Mouse (Mus musculus) liver, embryonic 12.5 days (tissue): ENCODE results near the gene Ankrd33b. TPM values are rescaled to one million over a fixed set of nuclear protein-coding genes. Genes with fewer than 3 reads are reported as not detected.
A peak's percentile ranks its signal among the peaks of the same experiment; 100 is the strongest.

Experiments used
- ATAC-seq: fragments of 200-750 bp; cut with Nextera tagmentation; 2 replicates; pipeline ENCODE4 v1.8.0; 2017; ENCODE audit warnings: moderate number of reproducible peaks, mild to moderate bottlenecking, moderate library complexity
- H3K27ac ChIP-seq: fragments of 300-500 bp; sonication (generic); 2 replicates; pipeline ENCODE4 v1.5.1; 2016; ENCODE audit warnings: mild to moderate bottlenecking
- H3K27me3 ChIP-seq: fragments of 300-500 bp; sonication (generic); replicated peaks from 2 replicates; pipeline ENCODE4 v1.6.1; 2016; ENCODE audit warnings: mild to moderate bottlenecking, moderate library complexity
- H3K36me3 ChIP-seq: fragments of 300-500 bp; sonication (generic); 2 replicates; pipeline ENCODE4 v1.6.1; 2016; ENCODE audit warnings: mild to moderate bottlenecking, moderate library complexity
- H3K4me1 ChIP-seq: fragments of 300-500 bp; sonication (generic); 2 replicates; pipeline ENCODE4 v1.6.1; 2016
- H3K4me2 ChIP-seq: fragments of 300-500 bp; sonication (generic); 2 replicates; pipeline ENCODE4 v1.6.1; 2016; ENCODE audit warnings: mild to moderate bottlenecking, moderate library complexity
- H3K4me3 ChIP-seq: fragments of 300-500 bp; sonication (generic); 2 replicates; pipeline ENCODE4 v1.5.1; 2016; ENCODE audit warnings: mild to moderate bottlenecking, moderate library complexity
- H3K9ac ChIP-seq: fragments of 300-500 bp; sonication (generic); 2 replicates; pipeline ENCODE4 v1.6.1; 2016; ENCODE audit warnings: mild to moderate bottlenecking, moderate library complexity
- H3K9me3 ChIP-seq: fragments of 300-500 bp; sonication (generic); replicated peaks from 2 replicates; pipeline ENCODE4 v1.6.1; 2016; ENCODE audit warnings: mild to moderate bottlenecking, moderate library complexity
- WGBS: fragments of 180-500 bp; shearing (Covaris S2); methylation state at CpG from one replicate; pipeline ENCODE4 v1.1.7; 2016; ENCODE audit not compliant: insufficient replicate concordance; 5-methylcytosine and 5-hydroxymethylcytosine counted together
- polyA plus RNA-seq: library from polyadenylated mRNA; unstranded; fragments of >200 nt; fragmentation: Nextera tagmentation; extraction: Ambion mirVana; gene quantifications from 2 replicates; pipeline ENCODE4 v1.2.1, GENCODE M21; 2016

The Ankrd33b gene
- polyA plus RNA-seq, 1 experiment from 2014 or later, result 0.50 TPM

- no peak for ATAC-seq
- H3K27me3 ChIP-seq, result no peaks in the 10 kb centered on the region
- peaks cover 20% of the 10 kb centered on the region for H3K36me3 ChIP-seq
- no peaks in the 10 kb centered on the region for H3K9me3 ChIP-seq
- H3K4me2 ChIP-seq, result no peak overlapping the region
- H3K9ac ChIP-seq, result no peak overlapping the region
- H3K4me3 ChIP-seq, result no peak overlapping the region
- H3K4me1 ChIP-seq, result peaks cover 12% of the 10 kb centered on the region
- H3K27ac ChIP-seq, result no peak overlapping the region
- 75% methylated on average over 7 of the region's 7 CpGs for WGBS
Measured at GRCm38 (mm10) chr15:31272695-31273094, 94.8 kb downstream of the Ankrd33b start.

DNA sequence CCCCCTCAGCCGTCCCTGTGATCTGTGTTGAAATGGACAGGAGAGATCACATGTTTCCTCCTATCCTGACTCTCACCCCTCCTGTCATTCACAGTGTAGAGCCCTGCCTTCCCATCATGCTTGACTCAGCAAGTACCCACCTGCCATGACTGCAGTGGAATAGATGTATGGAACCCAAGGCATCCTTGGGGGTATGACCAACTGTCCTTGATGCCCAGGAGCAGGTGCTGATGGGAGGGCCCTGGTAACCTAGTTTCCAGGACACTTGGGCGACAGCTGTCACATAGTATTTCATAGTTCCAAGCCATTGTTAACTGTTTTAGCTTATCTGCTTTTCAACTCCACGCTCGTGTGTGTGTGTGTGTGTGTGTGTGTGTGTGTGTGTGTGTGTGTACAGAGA is 98.0 kb downstream of the Ankrd33b start:
- Histone ChIP-seq H3K4me2 (no peak overlapping the region), H3K27ac (no peak overlapping the region), H3K9me3 (no peaks in the 10 kb centered on the region), H3K27me3 (no peaks in the 10 kb centered on the region), H3K4me1 (peaks cover 15% of the 10 kb centered on the region), H3K4me3 (no peak overlapping the region), H3K9ac (no peak overlapping the region), H3K36me3 (peaks cover 18% of the 10 kb centered on the region)
- 47% methylated on average over 4 of the region's 4 CpGs for WGBS
- no peak for ATAC-seq

DNA sequence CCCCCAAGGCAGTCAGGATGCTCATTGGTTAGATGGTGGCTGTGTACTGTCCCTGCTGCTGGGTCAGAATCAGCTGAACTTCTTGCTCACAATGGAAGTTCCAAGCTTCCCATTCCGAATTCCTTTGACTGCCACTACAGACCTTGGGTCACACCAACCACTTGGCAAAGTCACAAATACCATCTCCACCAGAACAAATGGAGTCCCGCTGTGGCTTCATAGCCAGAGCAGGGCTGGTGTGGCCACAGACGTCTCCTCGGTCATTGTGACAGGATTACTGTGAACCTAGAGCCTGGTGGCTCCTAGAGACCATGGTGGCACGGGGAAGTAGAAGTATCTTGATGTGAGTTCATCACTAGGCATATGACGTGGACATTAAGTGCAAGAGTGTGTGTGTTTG is 99.4 kb downstream of the Ankrd33b start:
- Histone ChIP-seq H3K27ac (no peak overlapping the region), H3K36me3 (peaks cover 5% of the 10 kb centered on the region; the same call in 1 of the 2 replicates), H3K27me3 (no peaks in the 10 kb centered on the region), H3K4me3 (no peak overlapping the region), H3K4me1 (peaks cover 6% of the 10 kb centered on the region), H3K4me2 (no peak overlapping the region), H3K9me3 (no peaks in the 10 kb centered on the region), H3K9ac (no peak overlapping the region)
- WGBS, result 67% methylated on average over 6 of the region's 6 CpGs
- no peak for ATAC-seq

GRCm38 (mm10) chr15:31265845-31266244 is 101.7 kb downstream of the Ankrd33b start:
- no peak overlapping the region for H3K27ac ChIP-seq
- H3K4me3 ChIP-seq, result no peak overlapping the region
- WGBS, result 80% methylated on average over 12 of the region's 12 CpGs
- H3K9me3 ChIP-seq, result no peaks in the 10 kb centered on the region
- H3K9ac ChIP-seq, result no peak overlapping the region
- no peaks in the 10 kb centered on the region for H3K27me3 ChIP-seq
- no peak overlapping the region for H3K4me2 ChIP-seq
- ATAC-seq, result no peak
- no peaks in the 10 kb centered on the region for H3K36me3 ChIP-seq
- peaks cover 3% of the 10 kb centered on the region; the same call in 1 of the 2 replicates for H3K4me1 ChIP-seq

DNA sequence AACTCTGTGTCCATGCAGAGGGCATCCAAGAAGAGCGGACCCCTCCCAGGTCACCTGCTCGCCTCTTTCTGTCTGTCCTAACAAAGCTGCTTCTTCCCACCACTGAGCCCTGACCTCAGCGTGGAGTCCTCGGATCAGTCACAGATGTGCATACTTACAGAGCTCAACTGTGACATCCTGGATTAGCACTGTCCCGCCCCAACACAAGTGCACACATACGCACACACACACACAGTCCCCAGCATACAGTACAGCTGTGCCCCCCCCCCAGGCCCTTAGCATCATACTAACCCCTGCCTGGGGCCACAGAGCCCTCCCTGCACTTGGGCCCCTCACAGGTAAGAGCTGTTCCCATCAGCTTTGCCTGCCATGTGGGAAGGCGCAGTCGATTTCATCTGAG is 102.1 kb downstream of the Ankrd33b start:
- Histone ChIP-seq H3K4me1 (peaks cover 3% of the 10 kb centered on the region; the same call in 1 of the 2 replicates), H3K9me3 (no peaks in the 10 kb centered on the region), H3K9ac (no peak overlapping the region), H3K36me3 (no peaks in the 10 kb centered on the region), H3K27me3 (no peaks in the 10 kb centered on the region), H3K4me3 (no peak overlapping the region), H3K4me2 (no peak overlapping the region), H3K27ac (no peak overlapping the region)
- 79% methylated on average over 8 of the region's 8 CpGs for WGBS
- ATAC-seq, result no peak

DNA sequence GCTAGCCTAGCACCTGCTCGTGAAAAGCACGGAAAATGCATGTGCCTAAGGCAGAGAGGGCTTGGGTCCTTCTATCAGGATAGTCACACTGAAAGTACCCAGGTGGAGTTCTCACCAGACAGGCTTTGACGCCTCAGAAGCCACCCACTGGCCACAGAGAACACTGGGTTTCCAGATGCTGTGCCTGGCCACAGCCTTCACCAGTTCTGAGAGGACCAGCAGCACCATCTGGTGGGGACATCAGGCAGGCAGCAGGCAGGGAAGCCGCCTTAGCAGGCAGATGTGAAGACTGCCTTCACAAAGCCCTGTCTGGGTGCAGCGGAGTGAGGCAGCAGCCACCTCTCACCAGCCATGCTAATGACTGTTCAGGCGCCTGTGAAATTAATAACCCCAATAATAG is 102.7 kb downstream of the Ankrd33b start:
- peak; percentile 46; the same call in 1 of the 2 replicates for ATAC-seq
- no peaks in the 10 kb centered on the region for H3K36me3 ChIP-seq
- H3K27me3 ChIP-seq, result no peaks in the 10 kb centered on the region
- 30% methylated on average over 6 of the region's 6 CpGs for WGBS
- H3K9ac ChIP-seq, result no peak overlapping the region
- H3K27ac ChIP-seq, result no peak overlapping the region
- H3K4me2 ChIP-seq, result no peak overlapping the region
- H3K4me3 ChIP-seq, result no peak overlapping the region
- peaks cover 3% of the 10 kb centered on the region; the same call in 1 of the 2 replicates for H3K4me1 ChIP-seq
- no peaks in the 10 kb centered on the region for H3K9me3 ChIP-seq

GRCm38 (mm10) chr15:31262361-31262760 is 105.2 kb downstream of the Ankrd33b start:
- no peaks in the 10 kb centered on the region for H3K36me3 ChIP-seq
- peaks cover 9% of the 10 kb centered on the region; the same call in 1 of the 2 replicates for H3K4me1 ChIP-seq
- H3K9me3 ChIP-seq, result no peaks in the 10 kb centered on the region
- no peak overlapping the region for H3K27ac ChIP-seq
- no peaks in the 10 kb centered on the region for H3K27me3 ChIP-seq
- H3K9ac ChIP-seq, result no peak overlapping the region
- H3K4me3 ChIP-seq, result no peak overlapping the region
- ATAC-seq, result no peak
- no peak overlapping the region for H3K4me2 ChIP-seq
- 63% methylated on average over 9 of the region's 9 CpGs for WGBS

- ATAC-seq, result no peak
- Histone ChIP-seq H3K4me1 (peaks cover 9% of the 10 kb centered on the region; the same call in 1 of the 2 replicates), H3K9ac (no peak overlapping the region), H3K4me3 (no peak overlapping the region), H3K27me3 (no peaks in the 10 kb centered on the region), H3K36me3 (no peaks in the 10 kb centered on the region), H3K9me3 (no peaks in the 10 kb centered on the region), H3K4me2 (no peak overlapping the region), H3K27ac (no peak overlapping the region)
- WGBS, result 70% methylated on average over 10 of the region's 10 CpGs
Measured at GRCm38 (mm10) chr15:31261094-31261493, 106.4 kb downstream of the Ankrd33b start.

DNA sequence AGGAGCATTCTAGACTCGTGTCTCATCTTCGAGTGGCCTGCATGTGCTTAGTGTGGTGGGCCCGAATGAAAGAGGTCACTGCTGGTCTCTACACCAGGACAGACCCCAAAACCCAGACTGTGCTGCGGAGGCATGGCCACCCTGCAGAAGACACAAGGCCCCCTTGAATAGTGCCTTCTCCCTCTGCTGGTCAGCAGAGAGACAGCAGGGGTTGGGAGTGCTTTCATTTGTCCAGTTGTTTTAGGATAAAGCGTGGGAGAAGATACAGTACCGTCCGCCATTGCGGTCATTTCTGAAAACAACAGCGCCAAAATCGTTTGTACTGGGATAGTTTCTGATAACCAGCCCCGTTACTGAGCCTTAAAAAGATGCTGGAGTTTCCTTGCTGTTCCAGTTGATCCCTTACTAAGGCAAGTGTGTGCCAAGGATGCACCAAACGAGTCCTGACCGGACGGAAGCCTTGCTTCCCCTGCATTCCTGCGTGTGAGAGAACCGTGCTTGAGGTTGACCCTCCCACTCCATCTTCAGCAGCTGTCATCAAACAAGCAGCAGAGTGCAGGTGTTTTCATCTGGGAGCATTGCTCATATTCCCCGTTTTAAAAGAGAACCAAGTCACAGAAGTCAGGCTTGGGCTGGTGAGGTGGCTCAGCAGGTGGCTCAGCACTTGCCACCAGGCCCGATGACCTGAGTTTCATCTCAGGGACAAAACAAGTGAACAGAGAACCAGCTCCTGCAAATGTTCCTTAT is 108.7 kb downstream of the Ankrd33b start:
- peak; percentile 48; the same call in 1 of the 2 replicates for ATAC-seq
- Histone ChIP-seq H3K4me3 (no peak overlapping the region), H3K27ac (no peak overlapping the region), H3K4me1 (0 out of 2 replicates have a peak, but pooled peaks cover 5% of the 10 kb centered on the region), H3K9ac (no peak overlapping the region), H3K36me3 (no peaks in the 10 kb centered on the region), H3K27me3 (no peaks in the 10 kb centered on the region), H3K9me3 (no peaks in the 10 kb centered on the region), H3K4me2 (no peak overlapping the region)
- 79% methylated on average over 18 of the region's 18 CpGs for WGBS

DNA sequence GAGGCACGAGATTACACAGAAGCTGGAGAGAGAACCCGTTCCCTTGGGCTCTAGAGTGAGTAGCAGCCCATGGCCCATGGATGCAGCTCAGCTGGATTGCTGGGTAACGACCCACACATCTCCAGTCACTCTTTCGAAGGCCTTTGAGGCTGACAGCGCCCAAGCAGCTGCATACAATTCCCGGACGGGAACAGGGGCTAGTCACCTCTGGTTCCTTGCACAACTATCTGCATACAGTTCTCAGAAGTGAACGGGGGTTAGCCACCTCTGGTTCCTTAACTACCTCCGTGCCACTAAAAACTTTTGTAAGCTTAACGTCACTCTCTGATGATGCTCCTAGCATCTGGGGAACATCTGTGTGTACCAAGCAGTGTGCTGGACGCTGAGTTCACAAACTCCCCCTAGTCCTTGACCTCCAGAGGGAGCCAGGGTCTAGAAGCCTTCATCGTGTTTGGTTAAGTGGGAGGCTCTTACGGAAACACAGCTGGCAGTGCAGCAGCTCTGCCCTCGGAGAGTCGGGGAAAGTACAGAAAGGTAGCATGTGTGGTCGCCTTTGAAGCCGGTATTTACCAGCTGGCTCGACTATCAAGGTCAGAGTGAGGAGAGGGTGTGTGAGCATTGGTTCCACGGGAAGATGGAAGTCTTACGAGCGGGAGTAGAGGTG is 109.4 kb downstream of the Ankrd33b start:
- H3K36me3 ChIP-seq, result no peaks in the 10 kb centered on the region
- WGBS, result 66% methylated on average over 21 of the region's 21 CpGs
- no peak overlapping the region for H3K4me2 ChIP-seq
- no peak overlapping the region for H3K9ac ChIP-seq
- no peaks in the 10 kb centered on the region for H3K9me3 ChIP-seq
- H3K4me3 ChIP-seq, result no peak overlapping the region
- H3K27ac ChIP-seq, result no peak overlapping the region
- peaks cover 10% of the 10 kb centered on the region; the same call in 1 of the 2 replicates for H3K4me1 ChIP-seq
- H3K27me3 ChIP-seq, result no peaks in the 10 kb centered on the region
- ATAC-seq, result 0 out of 2 replicates have a peak, but pooled peaks have one; percentile 13

- H3K27ac ChIP-seq, result no peak overlapping the region
- no peak for ATAC-seq
- 84% methylated on average over 1 of the region's 1 CpGs for WGBS
- peaks cover 18% of the 10 kb centered on the region for H3K4me1 ChIP-seq
- no peak overlapping the region for H3K4me3 ChIP-seq
- H3K36me3 ChIP-seq, result no peaks in the 10 kb centered on the region
- H3K4me2 ChIP-seq, result no peak overlapping the region
- H3K9ac ChIP-seq, result no peak overlapping the region
- no peaks in the 10 kb centered on the region for H3K27me3 ChIP-seq
- no peaks in the 10 kb centered on the region for H3K9me3 ChIP-seq
Measured at GRCm38 (mm10) chr15:31257329-31257728, 110.2 kb downstream of the Ankrd33b start.

DNA sequence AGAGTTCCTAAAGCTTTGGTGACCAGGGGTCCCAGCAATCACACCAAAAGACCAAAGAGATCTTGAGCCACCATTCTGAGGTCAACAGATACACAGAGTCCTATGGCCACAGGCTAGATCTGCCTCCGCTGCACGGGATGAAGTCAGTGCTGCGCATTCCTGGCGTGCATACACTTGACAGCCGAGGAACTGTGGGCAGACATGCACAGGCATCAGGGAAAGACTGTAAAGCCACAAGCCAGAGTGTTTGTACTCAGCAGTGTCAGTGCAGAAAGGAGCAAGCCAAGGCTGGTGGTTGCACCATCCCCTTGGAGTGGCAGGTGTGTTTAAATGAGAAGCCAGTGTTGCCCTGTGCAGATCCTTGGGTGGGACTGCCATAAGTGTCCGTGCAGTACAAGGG is 111.8 kb downstream of the Ankrd33b start:
- no peak overlapping the region for H3K27ac ChIP-seq
- H3K27me3 ChIP-seq, result no peaks in the 10 kb centered on the region
- H3K4me2 ChIP-seq, result no peak overlapping the region
- H3K36me3 ChIP-seq, result no peaks in the 10 kb centered on the region
- no peaks in the 10 kb centered on the region for H3K9me3 ChIP-seq
- H3K4me3 ChIP-seq, result no peak overlapping the region
- ATAC-seq, result no peak
- H3K4me1 ChIP-seq, result peaks cover 34% of the 10 kb centered on the region
- 83% methylated on average over 6 of the region's 6 CpGs for WGBS
- no peak overlapping the region for H3K9ac ChIP-seq
